Mouse (Mus musculus) erythroblast, embryonic 14.5 days (primary cell): ENCODE data around the gene Iffo2.

ENCODE experiments used
- GATA1 ChIP-seq: IDR thresholded peaks from 2 replicates; pipeline ENCODE4 v1.6.1; 2012; ENCODE audit warnings: low read length, inconsistent platforms, mixed read lengths
- TAL1 ChIP-seq: IDR thresholded peaks from 3 replicates; pipeline ENCODE4 v1.6.1; 2012; ENCODE audit warnings: low read length, inconsistent platforms, mixed read lengths

GRCm38 (mm10) chr4:139491541-139492170 is 38.7 kb upstream of the Iffo2 start:
- TF ChIP-seq GATA1 (no peak), TAL1 (no peak)
